Comparison of ENCODE assay signal across 10 mouse cellular contexts in the genomic region with DNA sequence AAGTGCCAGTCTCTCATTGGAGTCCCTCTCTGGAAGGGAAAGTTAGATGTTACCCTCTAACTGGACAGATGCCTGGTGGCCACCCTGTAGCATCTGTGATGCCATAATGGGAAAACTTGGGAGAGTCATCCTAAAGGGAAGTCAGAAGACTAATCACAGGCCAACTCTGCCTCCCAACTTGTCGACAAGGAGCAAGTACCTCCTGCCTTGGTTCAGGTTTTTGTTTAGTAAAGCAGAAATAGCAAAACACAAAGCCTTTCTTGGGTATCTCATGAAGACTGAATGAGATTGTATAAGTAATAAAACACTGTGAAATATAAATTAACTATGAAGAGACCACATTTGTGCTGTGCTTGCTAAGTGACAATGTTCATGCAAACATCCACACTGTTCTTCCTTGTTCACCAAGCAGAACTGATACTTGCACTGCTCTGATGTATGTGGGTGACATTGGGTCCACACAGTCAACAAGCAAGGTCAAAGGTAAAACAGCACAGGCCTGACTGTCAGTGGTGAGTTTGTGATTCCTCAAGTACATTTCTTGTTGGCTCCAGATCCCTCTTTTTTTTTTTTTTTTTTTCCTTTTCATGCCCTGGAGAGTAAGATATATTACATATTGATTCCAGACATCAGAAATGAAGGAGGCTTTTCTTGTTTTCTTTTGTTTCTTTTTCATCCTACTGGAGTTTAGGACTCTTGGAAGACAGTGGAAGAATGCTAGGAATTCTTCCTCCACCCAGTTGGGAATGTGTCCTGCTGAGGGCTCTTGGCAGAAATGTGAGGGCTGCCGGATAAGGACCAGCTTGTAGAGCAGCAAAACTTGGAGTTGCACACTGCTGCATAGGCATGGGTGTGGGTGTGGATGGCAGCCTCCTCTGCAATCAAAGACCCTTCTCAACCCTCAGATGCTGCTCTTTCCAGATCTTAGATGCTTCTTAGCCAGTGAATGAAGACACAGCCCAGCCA. TPM values are rescaled to one million over a fixed set of nuclear protein-coding genes. Genes with fewer than 3 reads are reported as not detected.
A peak's percentile ranks its signal among the peaks of the same experiment; 100 is the strongest.
DNase-seq lines count a peak whose midpoint lies in the region; ATAC-seq and TF ChIP-seq lines count a peak whose summit lies in the region.
"Had no signal": no experiment of that assay in that cellular context is flagged by ENCODE, and none has a peak within 500 bp of the region (broad histone marks: within the 10 kb centered on the region; RNA-seq: fewer than 3 reads in every experiment).

Ehbp1 (minus strand) TSS at position 51 of the 966 bp plus-strand sequence.

- 49% methylated on average over 2 of the region's 2 CpGs for WGBS in embryonic facial prominence, embryonic 12.5 days
- WGBS in heart, embryonic 13.5 days, result 38% methylated on average over 2 of the region's 2 CpGs
- WGBS in limb, embryonic 15.5 days, result 54% methylated on average over 2 of the region's 2 CpGs
- WGBS in thymus, adult 2 months, result 88% methylated on average over 2 of the region's 2 CpGs

- no peaks in the 10 kb centered on the region for H3K36me3 ChIP-seq in embryonic facial prominence, embryonic 12.5 days
- H3K36me3 ChIP-seq in heart, embryonic 13.5 days, result no peaks in the 10 kb centered on the region
- no peaks in the 10 kb centered on the region for H3K36me3 ChIP-seq in limb, embryonic 15.5 days
- H3K36me3 ChIP-seq in thymus, adult 2 months (ENCODE audit: control insufficient read depth, insufficient read depth, low read length), result no peaks in the 10 kb centered on the region
- H3K36me3 ChIP-seq: G1E; liver, embryonic 13.5 days had no signal

- no peaks in the 10 kb centered on the region for H3K27me3 ChIP-seq in embryonic facial prominence, embryonic 12.5 days
- no peaks in the 10 kb centered on the region for H3K27me3 ChIP-seq in heart, embryonic 13.5 days (replicated peaks)
- no peaks in the 10 kb centered on the region for H3K27me3 ChIP-seq in limb, embryonic 15.5 days
- no peaks in the 10 kb centered on the region for H3K27me3 ChIP-seq in thymus, adult 2 months (ENCODE audit: control insufficient read depth, insufficient read depth, low read length)
- H3K27me3 ChIP-seq: liver, embryonic 13.5 days had no signal

- no peak for ATAC-seq in embryonic facial prominence, embryonic 12.5 days (ENCODE audit: insufficient number of reproducible peaks, insufficient read depth, low FRiP score, low TSS enrichment)
- ATAC-seq in heart, embryonic 13.5 days (ENCODE audit: extremely low read depth, insufficient number of reproducible peaks, low FRiP score, low TSS enrichment), result no peak
- 0 out of 2 replicates have a peak, but pooled peaks have one; percentile 14 for ATAC-seq in limb, embryonic 15.5 days (ENCODE audit: insufficient number of reproducible peaks, low FRiP score, low TSS enrichment, low read depth)

- no peak within 1 kb of the TSS for H3K4me2 ChIP-seq in embryonic facial prominence, embryonic 12.5 days (replicated peaks)
- H3K4me2 ChIP-seq in heart, embryonic 13.5 days, result no peak within 1 kb of the TSS
- H3K4me2 ChIP-seq in limb, embryonic 15.5 days, result no peak within 1 kb of the TSS
- H3K4me2 ChIP-seq: liver, embryonic 13.5 days had no signal

- no peak within 1 kb of the TSS for H3K9ac ChIP-seq in embryonic facial prominence, embryonic 12.5 days
- no peak within 1 kb of the TSS for H3K9ac ChIP-seq in heart, embryonic 13.5 days
- H3K9ac ChIP-seq in limb, embryonic 15.5 days, result no peak within 1 kb of the TSS
- H3K9ac ChIP-seq: liver, embryonic 13.5 days had no signal

- H3K4me1 ChIP-seq in embryonic facial prominence, embryonic 12.5 days, result peaks cover 13% of the 10 kb centered on the region
- peaks cover 13% of the 10 kb centered on the region for H3K4me1 ChIP-seq in heart, embryonic 13.5 days
- peaks cover 13% of the 10 kb centered on the region for H3K4me1 ChIP-seq in limb, embryonic 15.5 days
- no peaks in the 10 kb centered on the region for H3K4me1 ChIP-seq in thymus, adult 2 months (replicated peaks; ENCODE audit: control insufficient read depth, insufficient read depth, low read length)
- H3K4me1 ChIP-seq: liver, embryonic 13.5 days had no signal

- no peaks in the 10 kb centered on the region for H3K9me3 ChIP-seq in embryonic facial prominence, embryonic 12.5 days
- H3K9me3 ChIP-seq in heart, embryonic 13.5 days, result no peaks in the 10 kb centered on the region
- H3K9me3 ChIP-seq in limb, embryonic 15.5 days, result no peaks in the 10 kb centered on the region
- H3K9me3 ChIP-seq: G1E; liver, embryonic 13.5 days had no signal

- TF ChIP-seq CTCF in thymus, adult 2 months (IDR thresholded peaks at IDR 0.05; ENCODE audit: borderline replicate concordance, control insufficient read depth, extremely low read depth, insufficient read depth, low read length, poor library complexity), result no peak

- DNase-seq in layer of hippocampus, adult 18-20 months (ENCODE audit: low spot score in 2 of 2), result no peak
- DNase-seq in layer of hippocampus, adult 9-11 months, result no peak
- no peak for DNase-seq in spleen, postnatal 10 days (ENCODE audit: low spot score in 2 of 2)
- DNase-seq in thymus, adult 2 months, result no peak
- DNase-seq in cerebellum, adult 9-11 months, result no peak
- DNase-seq: liver, embryonic 13.5 days had no signal

- no peak within 1 kb of the TSS for H3K27ac ChIP-seq in embryonic facial prominence, embryonic 12.5 days
- H3K27ac ChIP-seq in heart, embryonic 13.5 days (replicated peaks), result no peak within 1 kb of the TSS
- H3K27ac ChIP-seq in limb, embryonic 15.5 days, result peak within 1 kb of the TSS; percentile 50; the same call in 1 of the 2 replicates
- no peak within 1 kb of the TSS for H3K27ac ChIP-seq in thymus, adult 2 months (ENCODE audit: control insufficient read depth, insufficient read depth, low read length)
- H3K27ac ChIP-seq: liver, embryonic 13.5 days had no signal

- H3K4me3 ChIP-seq in embryonic facial prominence, embryonic 12.5 days, result no peak within 1 kb of the TSS
- no peak within 1 kb of the TSS for H3K4me3 ChIP-seq in heart, embryonic 13.5 days
- no peak within 1 kb of the TSS for H3K4me3 ChIP-seq in limb, embryonic 15.5 days
- H3K4me3 ChIP-seq in thymus, adult 2 months (ENCODE audit: control insufficient read depth, insufficient read depth, low read length), result no peak within 1 kb of the TSS
- H3K4me3 ChIP-seq: liver, embryonic 13.5 days had no signal

- no peak for TF ChIP-seq POLR2A in thymus, adult 2 months (IDR thresholded peaks at IDR 0.05; ENCODE audit: control insufficient read depth, extremely low read depth, insufficient read depth, low read length, poor library complexity)

RNA-seq across cellular contexts. Expression of gene Ehbp1, which starts in this region (rescaled TPM):
- total RNA-seq in layer of hippocampus, adult 18-20 months (2021), result 10 to 100 TPM; 42.8 to 45.5 TPM
- polyA plus RNA-seq in embryonic facial prominence, embryonic 12.5 days (2016; fragmentation: Nextera tagmentation; extraction: Ambion mirVana), result 12.6 and 14.3 TPM in 2 replicates
- 20.1 and 23.3 TPM in 2 replicates for polyA plus RNA-seq in heart, embryonic 13.5 days (2015; fragmentation: Nextera tagmentation; extraction: Ambion mirVana)
- 11.2 and 14.3 TPM in 2 replicates for polyA plus RNA-seq in limb, embryonic 15.5 days (2015; fragmentation: Nextera tagmentation; extraction: Ambion mirVana)
- polyA plus RNA-seq in thymus, adult 2 months (2012; rRNA removed), result 0.48 and 0.75 TPM in 2 replicates
